In genomic region chr10:80574896-80575295, GRCm38 (mm10) we compare ENCODE assay signal across 10 mouse cellular contexts. TPM values are rescaled to one million over a fixed set of nuclear protein-coding genes. Genes with fewer than 3 reads are reported as not detected.
DNase-seq lines count a peak whose midpoint lies in the region; ATAC-seq and TF ChIP-seq lines count a peak whose summit lies in the region.
"Had no signal": no experiment of that assay in that cellular context is flagged by ENCODE, and none has a peak within 500 bp of the region (broad histone marks: within the 10 kb centered on the region; RNA-seq: fewer than 3 reads in every experiment).

No protein-coding gene starts in this region.

- peaks cover 59% of the 10 kb centered on the region for H3K4me1 ChIP-seq in kidney, embryonic 14.5 days (ENCODE audit: control insufficient read depth, insufficient read depth, low read length)
- peaks cover 63% of the 10 kb centered on the region for H3K4me1 ChIP-seq in kidney, embryonic 16.5 days (ENCODE audit: insufficient read depth, low read length)
- H3K4me1 ChIP-seq in G1E (ENCODE audit: insufficient read depth, low read depth, low read length): peaks cover 92% of the 10 kb centered on the region
- H3K4me1 ChIP-seq in forebrain, embryonic 13.5 days: peaks cover 66% of the 10 kb centered on the region
- peaks cover 85% of the 10 kb centered on the region for H3K4me1 ChIP-seq in liver, postnatal 0 days (ENCODE audit: insufficient read depth)

- no peak overlapping the region for H3K27ac ChIP-seq in kidney, embryonic 14.5 days (ENCODE audit: low read depth, low read length)
- no peak overlapping the region for H3K27ac ChIP-seq in kidney, embryonic 16.5 days (ENCODE audit: low read length)
- no peak overlapping the region for H3K27ac ChIP-seq in forebrain, embryonic 13.5 days
- H3K27ac ChIP-seq in liver, postnatal 0 days (ENCODE audit: low read depth): no peak overlapping the region
- H3K27ac ChIP-seq: midbrain, embryonic 12.5 days had no signal

- ATAC-seq in kidney, embryonic 14.5 days (ENCODE audit: low FRiP score, low TSS enrichment): no peak
- no peak for ATAC-seq in kidney, embryonic 16.5 days (ENCODE audit: low FRiP score, low TSS enrichment)
- no peak for ATAC-seq in G1E (ENCODE audit: extremely low read depth, insufficient number of reproducible peaks, low FRiP score, poor library complexity, severe bottlenecking)
- ATAC-seq in forebrain, embryonic 13.5 days: no peak
- ATAC-seq in liver, postnatal 0 days: no peak
- ATAC-seq in megakaryocyte-erythroid progenitor cell, adult 5-6 weeks (replicated peaks; ENCODE audit: low FRiP score, low TSS enrichment, poor library complexity, severe bottlenecking): no peak

- no peaks in the 10 kb centered on the region for H3K9me3 ChIP-seq in kidney, embryonic 14.5 days (ENCODE audit: control insufficient read depth, low read length)
- no peaks in the 10 kb centered on the region for H3K9me3 ChIP-seq in kidney, embryonic 16.5 days (ENCODE audit: low read length)
- H3K9me3 ChIP-seq in G1E (replicated peaks): no peaks in the 10 kb centered on the region
- H3K9me3 ChIP-seq in forebrain, embryonic 13.5 days (replicated peaks): no peaks in the 10 kb centered on the region
- no peaks in the 10 kb centered on the region for H3K9me3 ChIP-seq in liver, postnatal 0 days (ENCODE audit: low read length)
- H3K9me3 ChIP-seq: midbrain, embryonic 12.5 days had no signal

- no peak for DNase-seq in G1E (ENCODE audit: low spot score)
- no peak for DNase-seq in liver, postnatal 0 days
- DNase-seq in adrenal gland, postnatal 25 days: no peak
- DNase-seq in cerebellum, postnatal 14 days: no peak
- DNase-seq: kidney, postnatal 14 days had no signal

- H3K4me3 ChIP-seq in kidney, embryonic 14.5 days (ENCODE audit: low read length): peak overlapping the region; percentile 87; the same call in 1 of the 2 replicates
- H3K4me3 ChIP-seq in kidney, embryonic 16.5 days (ENCODE audit: low read length): no peak overlapping the region
- peak overlapping the region; percentile 96; the same call in 1 of the 2 replicates for H3K4me3 ChIP-seq in G1E (ENCODE audit: low read depth, low read length)
- peak overlapping the region; percentile 74; the same call in 1 of the 2 replicates for H3K4me3 ChIP-seq in forebrain, embryonic 13.5 days
- peak overlapping the region; percentile 86 for H3K4me3 ChIP-seq in liver, postnatal 0 days (ENCODE audit: low read depth, low read length)

- no peak overlapping the region for H3K9ac ChIP-seq in kidney, embryonic 14.5 days (ENCODE audit: low read depth, low read length)
- no peak overlapping the region for H3K9ac ChIP-seq in kidney, embryonic 16.5 days (replicated peaks; ENCODE audit: low read length)
- H3K9ac ChIP-seq in forebrain, embryonic 13.5 days: no peak overlapping the region
- H3K9ac ChIP-seq in liver, postnatal 0 days (replicated peaks): peak overlapping the region; percentile 81

- H3K36me3 ChIP-seq in kidney, embryonic 14.5 days (ENCODE audit: control insufficient read depth, insufficient read depth, low read length): no peaks in the 10 kb centered on the region
- no peaks in the 10 kb centered on the region for H3K36me3 ChIP-seq in kidney, embryonic 16.5 days (ENCODE audit: insufficient read depth, low read length)
- H3K36me3 ChIP-seq in G1E (replicated peaks): peaks cover 44% of the 10 kb centered on the region
- H3K36me3 ChIP-seq in forebrain, embryonic 13.5 days (ENCODE audit: poor library complexity, severe bottlenecking): no peaks in the 10 kb centered on the region
- no peaks in the 10 kb centered on the region for H3K36me3 ChIP-seq in liver, postnatal 0 days (replicated peaks; ENCODE audit: insufficient read depth, low read length)
- H3K36me3 ChIP-seq: midbrain, embryonic 12.5 days had no signal

- whole genome bisulfite sequencing in kidney, embryonic 14.5 days: 70% methylated on average over 3 of the region's 3 CpGs
- 63% methylated on average over 3 of the region's 3 CpGs for WGBS in kidney, embryonic 16.5 days
- 84% methylated on average over 3 of the region's 3 CpGs for WGBS in forebrain, embryonic 13.5 days
- 67% methylated on average over 3 of the region's 3 CpGs for WGBS in liver, postnatal 0 days (ENCODE audit: insufficient replicate concordance)

- H3K27me3 ChIP-seq in kidney, embryonic 14.5 days (ENCODE audit: control insufficient read depth, insufficient read depth, low read length): no peaks in the 10 kb centered on the region
- no peaks in the 10 kb centered on the region for H3K27me3 ChIP-seq in kidney, embryonic 16.5 days (ENCODE audit: insufficient read depth, low read length)
- H3K27me3 ChIP-seq in G1E (ENCODE audit: insufficient read depth, low read length): no peaks in the 10 kb centered on the region
- H3K27me3 ChIP-seq in forebrain, embryonic 13.5 days: no peaks in the 10 kb centered on the region
- H3K27me3 ChIP-seq in liver, postnatal 0 days (ENCODE audit: insufficient read depth, low read length): no peaks in the 10 kb centered on the region

- no peak for TF ChIP-seq CTCF in G1E (IDR thresholded peaks at IDR 0.05; ENCODE audit: low read depth, low read length)
- TF ChIP-seq CTCF in liver, postnatal 0 days (IDR thresholded peaks at IDR 0.05; ENCODE audit: low read depth): no peak

- H3K4me2 ChIP-seq in kidney, embryonic 14.5 days (replicated peaks; ENCODE audit: low read depth, low read length): no peak overlapping the region
- no peak overlapping the region for H3K4me2 ChIP-seq in kidney, embryonic 16.5 days (replicated peaks; ENCODE audit: low read depth, low read length)
- H3K4me2 ChIP-seq in forebrain, embryonic 13.5 days: peak overlapping the region; percentile 87; the same call in 1 of the 2 replicates
- H3K4me2 ChIP-seq in liver, postnatal 0 days (ENCODE audit: low read depth, low read length): peak overlapping the region; percentile 99

- TF ChIP-seq EP300 in liver, postnatal 0 days (IDR thresholded peaks at IDR 0.05; ENCODE audit: low read depth): no peak

RNA-seq across cellular contexts. Expression of gene Klf16, which starts 2.2 kb away (rescaled TPM):
- polyA plus RNA-seq in kidney, embryonic 14.5 days (2014; fragmentation: Nextera tagmentation; extraction: Ambion mirVana): 10.1 and 10.2 TPM in 2 replicates
- 10.4 and 11.6 TPM in 2 replicates for polyA plus RNA-seq in kidney, embryonic 16.5 days (2015; fragmentation: Nextera tagmentation; extraction: Ambion mirVana)
- total RNA-seq in G1E (2014; fragmentation: Nextera tagmentation): 10.8 and 14.0 TPM in 2 replicates
- total RNA-seq in G1E (2017): 6.1 and 8.1 TPM in 2 replicates
- 105 and 141 TPM in 2 replicates for polyA plus RNA-seq in G1E (2012)
- polyA plus RNA-seq in forebrain, embryonic 13.5 days (2015; fragmentation: Nextera tagmentation; extraction: Ambion mirVana): 6.6 and 7.5 TPM in 2 replicates
- 6.1 and 6.5 TPM in 2 replicates for polyA plus RNA-seq in liver, postnatal 0 days (2015; fragmentation: Nextera tagmentation; extraction: Ambion mirVana)
- 21.0 and 24.9 TPM in 2 replicates for total RNA-seq in megakaryocyte-erythroid progenitor cell, adult 5-6 weeks (2014; fragmentation: Nextera tagmentation)
- total RNA-seq in megakaryocyte-erythroid progenitor cell, adult 5-6 weeks (2017): 7.2 and 14.6 TPM in 2 replicates
- total RNA-seq in adrenal gland, postnatal 25 days (2021): 9.6 and 14.8 TPM in 2 replicates

RNA-seq across cellular contexts. Expression of gene Rexo1, which starts 13.5 kb away (rescaled TPM):
- polyA plus RNA-seq in kidney, embryonic 14.5 days (2014; fragmentation: Nextera tagmentation; extraction: Ambion mirVana): 25.8 and 31.3 TPM in 2 replicates
- 27.2 and 29.8 TPM in 2 replicates for polyA plus RNA-seq in kidney, embryonic 16.5 days (2015; fragmentation: Nextera tagmentation; extraction: Ambion mirVana)
- 62.1 and 68.3 TPM in 2 replicates for total RNA-seq in G1E (2014; fragmentation: Nextera tagmentation)
- 10.9 and 14.3 TPM in 2 replicates for total RNA-seq in G1E (2017)
- 148 and 173 TPM in 2 replicates for polyA plus RNA-seq in G1E (2012)
- polyA plus RNA-seq in forebrain, embryonic 13.5 days (2015; fragmentation: Nextera tagmentation; extraction: Ambion mirVana): 27.5 and 30.8 TPM in 2 replicates
- polyA plus RNA-seq in liver, postnatal 0 days (2015; fragmentation: Nextera tagmentation; extraction: Ambion mirVana): 7.4 and 8.1 TPM in 2 replicates
- 52.1 and 57.1 TPM in 2 replicates for total RNA-seq in megakaryocyte-erythroid progenitor cell, adult 5-6 weeks (2014; fragmentation: Nextera tagmentation)
- 9.8 and 15.3 TPM in 2 replicates for total RNA-seq in megakaryocyte-erythroid progenitor cell, adult 5-6 weeks (2017)
- total RNA-seq in adrenal gland, postnatal 25 days (2021): 57.4 and 63.5 TPM in 2 replicates

RNA-seq across cellular contexts. Expression of gene Abhd17a, which starts 15.2 kb away (rescaled TPM):
- polyA plus RNA-seq in kidney, embryonic 14.5 days (2014; fragmentation: Nextera tagmentation; extraction: Ambion mirVana): 125 and 130 TPM in 2 replicates
- polyA plus RNA-seq in kidney, embryonic 16.5 days (2015; fragmentation: Nextera tagmentation; extraction: Ambion mirVana): 86.5 and 89.2 TPM in 2 replicates
- total RNA-seq in G1E (2014; fragmentation: Nextera tagmentation): 12.4 and 14.6 TPM in 2 replicates
- 37.8 and 44.0 TPM in 2 replicates for total RNA-seq in G1E (2017)
- polyA plus RNA-seq in G1E (2012): 574 and 928 TPM in 2 replicates
- polyA plus RNA-seq in forebrain, embryonic 13.5 days (2015; fragmentation: Nextera tagmentation; extraction: Ambion mirVana): 72.3 and 74.9 TPM in 2 replicates
- 50.2 and 59.3 TPM in 2 replicates for polyA plus RNA-seq in liver, postnatal 0 days (2015; fragmentation: Nextera tagmentation; extraction: Ambion mirVana)
- 55.0 and 63.1 TPM in 2 replicates for total RNA-seq in megakaryocyte-erythroid progenitor cell, adult 5-6 weeks (2014; fragmentation: Nextera tagmentation)
- 13.7 and 19.4 TPM in 2 replicates for total RNA-seq in megakaryocyte-erythroid progenitor cell, adult 5-6 weeks (2017)
- total RNA-seq in adrenal gland, postnatal 25 days (2021): 87.8 and 100 TPM in 2 replicates

RNA-seq across cellular contexts. Expression of gene Scamp4, which starts 27.8 kb away (rescaled TPM):
- polyA plus RNA-seq in kidney, embryonic 14.5 days (2014; fragmentation: Nextera tagmentation; extraction: Ambion mirVana): 88.5 and 103 TPM in 2 replicates
- polyA plus RNA-seq in kidney, embryonic 16.5 days (2015; fragmentation: Nextera tagmentation; extraction: Ambion mirVana): 113 and 117 TPM in 2 replicates
- total RNA-seq in G1E (2014; fragmentation: Nextera tagmentation): 37.5 and 39.4 TPM in 2 replicates
- total RNA-seq in G1E (2017): 12.7 and 12.9 TPM in 2 replicates
- polyA plus RNA-seq in G1E (2012): 72.8 and 87.0 TPM in 2 replicates
- 56.7 and 69.6 TPM in 2 replicates for polyA plus RNA-seq in forebrain, embryonic 13.5 days (2015; fragmentation: Nextera tagmentation; extraction: Ambion mirVana)
- polyA plus RNA-seq in liver, postnatal 0 days (2015; fragmentation: Nextera tagmentation; extraction: Ambion mirVana): 27.5 and 29.2 TPM in 2 replicates
- 56.1 and 71.8 TPM in 2 replicates for total RNA-seq in megakaryocyte-erythroid progenitor cell, adult 5-6 weeks (2014; fragmentation: Nextera tagmentation)
- total RNA-seq in megakaryocyte-erythroid progenitor cell, adult 5-6 weeks (2017): 12.7 and 23.3 TPM in 2 replicates
- 64.8 and 68.6 TPM in 2 replicates for total RNA-seq in adrenal gland, postnatal 25 days (2021)

RNA-seq across cellular contexts. Expression of gene Adat3, which starts 27.8 kb away (rescaled TPM):
- 8.0 and 8.8 TPM in 2 replicates for polyA plus RNA-seq in kidney, embryonic 14.5 days (2014; fragmentation: Nextera tagmentation; extraction: Ambion mirVana)
- polyA plus RNA-seq in kidney, embryonic 16.5 days (2015; fragmentation: Nextera tagmentation; extraction: Ambion mirVana): 8.7 and 10.4 TPM in 2 replicates
- total RNA-seq in G1E (2014; fragmentation: Nextera tagmentation): not detected in 2 replicates
- total RNA-seq in G1E (2017): 1.2 and 1.6 TPM in 2 replicates
- 19.4 and 23.5 TPM in 2 replicates for polyA plus RNA-seq in G1E (2012)
- polyA plus RNA-seq in forebrain, embryonic 13.5 days (2015; fragmentation: Nextera tagmentation; extraction: Ambion mirVana): 4.8 and 6.7 TPM in 2 replicates
- 2.1 and 2.6 TPM in 2 replicates for polyA plus RNA-seq in liver, postnatal 0 days (2015; fragmentation: Nextera tagmentation; extraction: Ambion mirVana)
- 2.7 and 9.1 TPM in 2 replicates for total RNA-seq in megakaryocyte-erythroid progenitor cell, adult 5-6 weeks (2014; fragmentation: Nextera tagmentation)
- 11.0 TPM in 1 of 2 replicates, not detected in the other for total RNA-seq in megakaryocyte-erythroid progenitor cell, adult 5-6 weeks (2017)
- 3.5 and 5.6 TPM in 2 replicates for total RNA-seq in adrenal gland, postnatal 25 days (2021)

Comparison
In these comparisons a context has a peak if more than half of its experiments do, and no peak if none do; other contexts are left out.
1. H3K4me2 ChIP-seq: peak in forebrain, embryonic 13.5 days (single experiment) and liver, postnatal 0 days (single experiment); none in kidney, embryonic 14.5 days (single experiment) and kidney, embryonic 16.5 days (single experiment).